Mouse (Mus musculus) T-cell, adult 2 months (primary cell): ENCODE data around the gene Spire2.
A peak's percentile ranks its signal among the peaks of the same experiment; 100 is the strongest.
"Not testable (repeated sequence)": the region's sequence is repeated elsewhere in the genome, so short reads cannot be mapped to it uniquely, and the experiment has no call there.

Experiments used
- DNase-seq: peaks from one replicate; pipeline ENCODE4 v3.0.0; 2022; ENCODE audit warnings: low spot score

The Spire2 gene

GRCm38 (mm10) chr8:123332262-123333090, at the start of gene Spire2:
TSS of gene Spire2 (plus strand) at chr8:123332713.
- peak; percentile 73 for DNase-seq

- not testable (repeated sequence) for DNase-seq
These were observed 49.5 kb upstream of the Spire2 start for GRCm38 (mm10) chr8:123282994-123283393.

- DNase-seq, result no peak
These were observed 48.5 kb upstream of the Spire2 start for GRCm38 (mm10) chr8:123283991-123284390.

GRCm38 (mm10) chr8:123284493-123284892, 48.0 kb upstream of the Spire2 start:
- no peak for DNase-seq

GRCm38 (mm10) chr8:123287362-123287761, 45.2 kb upstream of the Spire2 start:
- no peak for DNase-seq

GRCm38 (mm10) chr8:123290166-123290565, 42.3 kb upstream of the Spire2 start:
- peak; percentile 3 for DNase-seq

GRCm38 (mm10) chr8:123290679-123291078, 41.8 kb upstream of the Spire2 start:
- no peak for DNase-seq

GRCm38 (mm10) chr8:123291716-123292115, 40.8 kb upstream of the Spire2 start:
- no peak for DNase-seq

DNA sequence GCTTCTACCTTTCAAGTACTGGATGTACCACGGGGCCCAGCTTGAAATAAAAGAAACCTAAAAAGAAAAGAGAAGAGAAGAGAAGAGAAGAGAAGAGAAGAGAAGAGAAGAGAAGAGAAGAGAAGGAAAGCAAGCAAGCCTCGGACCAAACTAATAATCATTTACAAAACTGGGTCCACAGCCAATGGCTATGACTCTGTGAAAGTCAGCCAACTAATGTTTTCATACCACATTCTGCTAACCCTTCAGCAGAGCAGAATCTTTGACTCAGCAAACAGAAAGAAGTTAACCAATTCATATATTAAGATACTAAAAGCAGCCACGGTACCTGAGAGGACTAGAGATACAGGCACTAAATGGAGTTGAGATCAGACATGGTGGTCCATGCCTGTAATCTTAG, 40.2 kb upstream of the Spire2 start:
- no peak for DNase-seq

- DNase-seq, result no peak
These were observed 39.7 kb upstream of the Spire2 start for GRCm38 (mm10) chr8:123292785-123293184.

- no peak for DNase-seq
These were observed 34.2 kb upstream of the Spire2 start for GRCm38 (mm10) chr8:123298301-123298700.

DNA sequence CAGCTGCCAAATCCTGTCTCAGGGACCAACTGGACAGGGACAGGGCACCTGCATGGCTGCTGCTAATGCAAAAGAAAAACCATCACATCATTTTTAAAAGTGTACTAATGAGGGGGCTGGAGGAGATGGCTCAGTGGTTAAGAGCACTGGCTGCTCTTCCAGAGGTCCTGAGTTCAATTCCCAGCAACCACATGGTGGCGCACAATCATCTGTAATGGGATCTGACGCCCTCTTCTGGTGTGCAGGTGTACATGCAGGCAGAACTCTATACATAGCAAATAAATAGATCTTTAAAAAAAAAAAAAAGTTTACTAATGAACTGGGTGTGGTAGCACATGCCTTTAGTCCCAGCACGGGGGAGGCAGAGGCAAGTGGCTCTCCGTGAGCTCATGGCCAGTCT, 23.8 kb upstream of the Spire2 start:
- DNase-seq, result no peak

DNA sequence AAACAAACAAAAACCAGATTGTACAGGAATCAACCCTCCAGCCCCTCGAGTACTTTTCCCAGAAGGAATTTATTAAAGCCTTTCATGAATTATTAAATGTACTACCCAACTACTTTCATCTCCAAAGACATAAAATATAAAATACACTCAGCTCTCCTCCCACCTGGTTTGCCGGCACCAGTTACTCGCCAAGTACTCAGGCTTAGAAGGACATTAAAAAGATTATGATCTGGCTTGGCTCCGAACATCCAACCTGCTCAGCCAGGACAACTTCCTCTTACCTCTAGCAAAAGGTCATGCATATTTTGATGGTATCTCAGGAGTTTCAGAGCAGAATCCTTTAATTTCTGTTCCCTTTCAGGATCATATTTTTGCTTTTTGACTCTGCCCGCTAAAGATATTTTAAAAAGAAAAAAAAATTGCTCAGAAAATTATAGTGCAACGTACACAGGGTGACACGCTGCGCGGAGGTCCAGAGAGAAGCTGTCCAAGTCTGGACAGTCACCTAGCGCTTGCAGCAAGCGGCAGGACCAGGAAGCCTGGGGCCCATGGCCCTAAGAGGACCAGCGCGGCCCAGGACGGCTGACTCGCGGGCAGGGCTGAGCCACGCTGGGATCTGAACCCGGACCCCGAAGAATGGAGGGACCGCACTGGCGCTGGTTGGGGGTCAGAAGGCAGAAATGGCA, 14.6 kb upstream of the Spire2 start:
- no peak for DNase-seq

- peak; percentile 93 for DNase-seq
These were observed 14.0 kb upstream of the Spire2 start, which contains the start of gene Fanca for GRCm38 (mm10) chr8:123318467-123318911. TSS of gene Fanca (minus strand) at chr8:123318576.

DNA sequence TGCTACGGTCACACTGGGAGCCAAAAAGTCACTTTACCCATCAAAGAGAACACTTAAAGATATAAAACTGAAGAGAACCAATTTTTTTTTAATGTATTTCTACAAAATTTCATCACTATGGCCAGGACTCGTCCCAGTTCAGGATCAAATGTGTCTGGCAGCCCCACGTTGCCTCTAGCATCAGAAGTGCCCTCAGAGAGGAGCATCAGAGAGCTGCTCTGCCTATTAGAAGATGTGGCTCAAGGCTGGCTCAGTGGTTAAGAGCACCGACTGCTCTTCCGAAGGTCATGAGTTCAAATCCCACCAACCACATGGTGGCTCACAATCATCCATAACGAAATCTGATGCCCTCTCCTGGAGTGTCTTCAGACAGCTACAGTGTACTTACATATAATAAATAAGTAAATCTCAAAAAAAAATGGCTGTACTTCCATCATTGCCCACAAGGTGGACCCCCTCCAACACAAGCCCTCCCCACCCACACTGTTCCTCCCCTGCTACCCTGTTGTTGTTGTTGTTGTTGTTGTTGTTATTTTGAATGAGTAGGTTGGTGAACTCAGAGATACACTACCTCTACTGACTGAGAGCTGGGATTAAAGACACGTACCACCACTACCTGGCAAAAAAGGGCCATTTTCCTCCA, 12.9 kb upstream of the Spire2 start:
- DNase-seq, result peak; percentile 56

DNA sequence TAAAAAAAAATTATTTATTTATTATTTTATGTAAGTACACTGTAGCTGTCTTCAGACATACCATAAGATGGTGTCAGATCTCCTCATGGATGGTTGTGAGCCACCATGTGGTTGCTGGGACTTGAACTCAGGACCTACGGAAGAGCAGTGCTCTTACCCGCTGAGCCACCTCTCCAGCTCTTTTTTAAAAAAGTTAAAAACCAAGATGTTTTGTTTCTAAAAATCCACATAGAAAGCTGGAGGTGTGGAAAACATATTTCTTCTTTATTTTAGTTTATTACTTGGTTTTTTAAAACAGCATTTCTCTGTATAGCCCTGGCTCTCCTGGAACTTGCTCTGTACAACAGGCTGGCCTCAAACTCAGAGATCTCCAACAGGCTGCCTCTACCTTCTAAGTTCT, 4.0 kb upstream of the Spire2 start:
- no peak for DNase-seq

DNA sequence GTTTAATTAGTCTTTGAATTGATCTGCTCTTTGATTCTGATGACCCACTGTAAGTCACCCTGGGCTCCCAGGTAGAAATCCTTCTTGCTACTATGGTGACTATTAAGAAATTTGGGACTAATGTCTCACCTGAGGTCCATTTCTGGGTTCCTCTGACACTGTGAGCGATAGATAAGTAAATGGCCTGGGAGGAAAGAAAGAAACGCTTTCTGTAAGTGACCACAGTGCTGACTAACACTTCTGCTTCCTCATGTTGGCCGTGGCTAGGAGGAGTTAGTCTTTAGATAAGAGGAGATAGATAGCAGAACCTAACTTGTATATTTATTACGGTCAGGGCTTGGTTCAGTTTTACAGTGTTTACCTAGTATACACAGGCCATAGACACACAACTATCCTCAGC, 3.2 kb upstream of the Spire2 start:
- no peak for DNase-seq

GRCm38 (mm10) chr8:123329961-123330360, 2.6 kb upstream of the Spire2 start:
- DNase-seq, result no peak

DNA sequence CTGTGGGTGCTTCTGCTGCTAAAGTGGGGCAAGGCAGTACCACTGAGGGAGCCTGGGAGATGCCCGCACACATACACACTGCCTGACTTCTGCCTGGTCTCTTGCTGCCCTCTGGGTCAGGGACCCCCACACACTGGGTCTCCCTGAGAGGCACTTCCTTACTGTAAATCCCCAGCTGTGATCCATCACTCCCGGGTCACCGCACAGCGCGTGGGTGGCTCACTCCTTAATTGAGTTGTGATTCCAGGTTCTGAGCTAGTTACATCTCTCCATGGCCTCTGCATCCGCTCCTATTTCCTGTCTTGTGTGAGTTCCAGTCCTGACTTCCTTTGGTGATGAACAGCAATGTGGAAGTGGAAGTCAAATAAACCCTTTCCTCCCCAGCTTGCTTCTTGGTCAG, 1.8 kb upstream of the Spire2 start:
- DNase-seq, result no peak

- DNase-seq, result no peak
These were observed 1.2 kb upstream of the Spire2 start for GRCm38 (mm10) chr8:123331301-123331700.

GRCm38 (mm10) chr8:123331810-123332209, 703 bp upstream of the Spire2 start:
- no peak for DNase-seq

- no peak for DNase-seq
These were observed 626 bp downstream of the Spire2 start for GRCm38 (mm10) chr8:123333091-123333587.

DNA sequence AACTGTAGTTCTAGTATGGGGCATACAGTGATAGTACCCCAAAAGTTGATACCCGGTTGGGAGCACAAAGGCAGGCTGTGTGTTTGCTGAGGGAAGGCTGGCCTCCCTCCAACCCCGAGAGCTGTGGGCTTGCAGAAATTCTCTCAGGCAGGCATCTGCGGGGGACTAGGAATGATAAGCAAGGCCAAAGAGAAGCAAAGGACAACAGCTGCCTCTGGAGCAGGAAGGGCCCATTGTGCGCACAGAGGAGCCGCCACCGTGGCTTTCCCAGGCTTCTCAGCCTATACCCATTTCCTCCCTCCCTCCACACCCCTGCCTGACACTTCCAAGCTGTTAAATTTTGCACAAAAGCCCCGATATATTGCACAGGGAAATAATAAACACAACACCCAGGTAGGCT, 1.4 kb downstream of the Spire2 start:
- DNase-seq, result no peak
